Comparison of ENCODE assay signal across 9 mouse cellular contexts in the genomic region with DNA sequence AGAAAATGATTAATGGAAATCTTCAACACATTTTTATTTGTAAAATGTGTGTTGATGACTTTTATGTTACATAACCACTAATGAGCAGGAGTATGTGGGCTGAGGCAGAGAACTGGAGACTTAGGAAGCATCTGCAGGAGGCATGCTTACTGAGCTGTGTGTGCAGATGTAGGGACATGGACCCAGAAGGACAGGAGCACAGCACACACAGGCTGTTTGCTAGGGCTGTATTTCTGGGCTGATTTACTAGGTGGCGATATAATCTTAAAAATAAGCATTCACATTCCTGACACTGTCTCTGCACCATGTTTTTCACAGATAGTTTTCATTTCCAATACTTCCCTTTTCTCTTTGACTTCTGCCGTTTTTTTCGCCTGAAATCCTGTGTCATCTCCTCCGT.
DNase-seq lines count a peak whose midpoint lies in the region; ATAC-seq lines count a peak whose summit lies in the region.
"Had no signal": no experiment of that assay in that cellular context is flagged by ENCODE, and none has a peak within 500 bp of the region (broad histone marks: within the 10 kb centered on the region; RNA-seq: fewer than 3 reads in every experiment).

No protein-coding gene starts in this region.

- no peaks in the 10 kb centered on the region for H3K36me3 ChIP-seq in forebrain, embryonic 15.5 days
- H3K36me3 ChIP-seq: liver, embryonic 15.5 days had no signal

- no peak overlapping the region for H3K4me2 ChIP-seq in forebrain, embryonic 15.5 days (replicated peaks)
- H3K4me2 ChIP-seq: liver, embryonic 15.5 days had no signal

- no peaks in the 10 kb centered on the region for H3K4me1 ChIP-seq in forebrain, embryonic 15.5 days
- H3K4me1 ChIP-seq: liver, embryonic 15.5 days had no signal

- DNase-seq in right cerebral cortex, adult 18-20 months, result peak; percentile 28
- no peak for DNase-seq in right cerebral cortex, postnatal 14 days
- DNase-seq in layer of hippocampus, adult 8-10 months (ENCODE audit: low spot score in 2 of 2), result peak; percentile 46 to 60
- peak; percentile 16 for DNase-seq in lung, postnatal 25 days (ENCODE audit: low spot score)
- DNase-seq in urinary bladder, adult 18-20 months (ENCODE audit: low spot score in 2 of 2), result no peak
- no peak for DNase-seq in thymus, postnatal 10 days (ENCODE audit: low spot score in 2 of 2)

- H3K4me3 ChIP-seq in forebrain, embryonic 15.5 days, result no peak overlapping the region
- H3K4me3 ChIP-seq: liver, embryonic 15.5 days had no signal

- H3K27me3 ChIP-seq in forebrain, embryonic 15.5 days, result no peaks in the 10 kb centered on the region
- H3K27me3 ChIP-seq: liver, embryonic 15.5 days had no signal

- WGBS in forebrain, embryonic 15.5 days, result 45% methylated on average over 4 of the region's 4 CpGs

- H3K9me3 ChIP-seq in forebrain, embryonic 15.5 days, result no peaks in the 10 kb centered on the region
- H3K9me3 ChIP-seq: liver, embryonic 15.5 days had no signal

- ATAC-seq in forebrain, embryonic 15.5 days (replicated peaks), result 0 out of 2 replicates have a peak, but pooled peaks have one; percentile 55
- ATAC-seq in activated CD4-positive, CD25-positive, alpha-beta regulatory T cell, adult 4 months, result no peak

- H3K27ac ChIP-seq in forebrain, embryonic 15.5 days (replicated peaks), result no peak overlapping the region
- H3K27ac ChIP-seq: liver, embryonic 15.5 days had no signal

- no peak overlapping the region for H3K9ac ChIP-seq in forebrain, embryonic 15.5 days (replicated peaks)
- H3K9ac ChIP-seq: liver, embryonic 15.5 days had no signal

Comparison
In these comparisons a context has a peak if more than half of its experiments do, and no peak if none do; other contexts are left out.
1. DNase-seq: peak in right cerebral cortex, adult 18-20 months (single experiment), layer of hippocampus, adult 8-10 months (2 of 2) and lung, postnatal 25 days (single experiment); none in right cerebral cortex, postnatal 14 days (single experiment), urinary bladder, adult 18-20 months (0 of 2) and thymus, postnatal 10 days (0 of 2).